Mouse (Mus musculus): ENCODE measurements at regions not wholly inside any gene's neighbourhood (a gene's known extent, or its start where the extent isn't known, plus 50 kb on each side); places are given as distances from the start of the nearest gene placed in this dataset.

- H3K4me2 ChIP-seq (ENCODE audit: low read depth, low read length), result no peak overlapping the region
- 44% methylated on average over 8 of the region's 8 CpGs for WGBS
- ATAC-seq, result no peak
Observed at GRCm38 (mm10) chr8:35235815-35236509, 529.6 kb upstream of the Gm19410 start.

GRCm38 (mm10) chr8:35237279-35237678 lies 528.3 kb upstream of the Gm19410 start:
- WGBS, result 70% methylated on average over 6 of the region's 6 CpGs
- H3K27me3 ChIP-seq (replicated peaks; ENCODE audit: control insufficient read depth, insufficient read depth, low read length), result no peaks in the 10 kb centered on the region
- H3K4me3 ChIP-seq (ENCODE audit: low read length), result no peak overlapping the region
- H3K4me2 ChIP-seq (ENCODE audit: low read depth, low read length), result no peak overlapping the region
- no peak overlapping the region for H3K27ac ChIP-seq (ENCODE audit: low read length)
- no peaks in the 10 kb centered on the region for H3K9me3 ChIP-seq (ENCODE audit: control insufficient read depth, low read length)
- no peak for ATAC-seq
- no peaks in the 10 kb centered on the region for H3K36me3 ChIP-seq (ENCODE audit: control insufficient read depth, insufficient read depth, low read length)
- H3K4me1 ChIP-seq (ENCODE audit: control insufficient read depth, insufficient read depth, low read length), result no peaks in the 10 kb centered on the region; the same call in 1 of the 2 replicates
- H3K9ac ChIP-seq (ENCODE audit: low read depth, low read length), result no peak overlapping the region

More at GRCm38 (mm10) chr8:35235815-35236509, 529.6 kb upstream of the Gm19410 start:
- H3K27me3 ChIP-seq (replicated peaks; ENCODE audit: control insufficient read depth, insufficient read depth, low read length), result no peaks in the 10 kb centered on the region
- no peak overlapping the region for H3K9ac ChIP-seq (ENCODE audit: low read depth, low read length)
- H3K4me1 ChIP-seq (ENCODE audit: control insufficient read depth, insufficient read depth, low read length), result no peaks in the 10 kb centered on the region; the same call in 1 of the 2 replicates
- H3K36me3 ChIP-seq (ENCODE audit: control insufficient read depth, insufficient read depth, low read length), result no peaks in the 10 kb centered on the region
- H3K4me3 ChIP-seq (ENCODE audit: low read length), result no peak overlapping the region
- no peaks in the 10 kb centered on the region for H3K9me3 ChIP-seq (ENCODE audit: control insufficient read depth, low read length)
- no peak overlapping the region for H3K27ac ChIP-seq (ENCODE audit: low read length)

DNA sequence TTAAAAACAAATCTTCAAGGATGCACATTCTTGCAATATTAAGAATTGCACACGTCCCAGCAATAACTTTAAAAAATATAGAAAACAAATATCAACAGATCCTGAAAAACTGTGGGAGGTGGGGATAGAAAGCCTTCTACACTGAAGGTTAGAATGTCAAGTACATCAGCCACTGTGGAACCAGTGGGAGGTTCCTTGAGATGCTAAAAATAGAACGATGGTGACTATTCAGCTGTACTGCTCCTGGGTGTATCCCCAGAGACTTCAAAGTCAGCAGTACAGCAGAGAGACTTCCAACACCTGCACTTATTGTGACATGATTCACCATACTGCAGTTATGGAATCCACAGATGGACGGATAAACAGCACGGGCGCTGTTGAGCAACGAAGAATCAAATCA lies 524.7 kb upstream of the Gm19410 start:
- no peak overlapping the region for H3K4me3 ChIP-seq (ENCODE audit: low read length)
- H3K4me1 ChIP-seq (ENCODE audit: control insufficient read depth, insufficient read depth, low read length), result no peaks in the 10 kb centered on the region
- WGBS, result 91% methylated on average over 6 of the region's 6 CpGs
- H3K27ac ChIP-seq (ENCODE audit: low read length), result no peak overlapping the region
- ATAC-seq, result no peak
- no peak overlapping the region for H3K9ac ChIP-seq (ENCODE audit: low read depth, low read length)
- H3K27me3 ChIP-seq (replicated peaks; ENCODE audit: control insufficient read depth, insufficient read depth, low read length), result no peaks in the 10 kb centered on the region
- H3K36me3 ChIP-seq (ENCODE audit: control insufficient read depth, insufficient read depth, low read length), result no peaks in the 10 kb centered on the region
- no peak overlapping the region for H3K4me2 ChIP-seq (ENCODE audit: low read depth, low read length)
- no peaks in the 10 kb centered on the region for H3K9me3 ChIP-seq (ENCODE audit: control insufficient read depth, low read length)

- Histone ChIP-seq H3K4me1 (ENCODE audit: control insufficient read depth, insufficient read depth, low read length) (no peaks in the 10 kb centered on the region), H3K4me2 (ENCODE audit: low read depth, low read length) (no peak overlapping the region), H3K9me3 (ENCODE audit: control insufficient read depth, low read length) (no peaks in the 10 kb centered on the region), H3K4me3 (ENCODE audit: low read length) (no peak overlapping the region), H3K27me3 (replicated peaks; ENCODE audit: control insufficient read depth, insufficient read depth, low read length) (no peaks in the 10 kb centered on the region), H3K27ac (ENCODE audit: low read length) (no peak overlapping the region), H3K36me3 (ENCODE audit: control insufficient read depth, insufficient read depth, low read length) (no peaks in the 10 kb centered on the region), H3K9ac (ENCODE audit: low read depth, low read length) (no peak overlapping the region)
- no peak for ATAC-seq
- 50% methylated on average over 11 of the region's 11 CpGs for WGBS
Observed at GRCm38 (mm10) chr8:35243555-35243954, 522.0 kb upstream of the Gm19410 start.

GRCm38 (mm10) chr8:35249747-35250375 lies 515.7 kb upstream of the Gm19410 start:
- H3K36me3 ChIP-seq (ENCODE audit: control insufficient read depth, insufficient read depth, low read length), result no peaks in the 10 kb centered on the region
- 78% methylated on average over 7 of the region's 7 CpGs for WGBS
- no peaks in the 10 kb centered on the region for H3K27me3 ChIP-seq (replicated peaks; ENCODE audit: control insufficient read depth, insufficient read depth, low read length)
- ATAC-seq, result no peak
- no peak overlapping the region for H3K27ac ChIP-seq (ENCODE audit: low read length)
- H3K4me2 ChIP-seq (ENCODE audit: low read depth, low read length), result no peak overlapping the region
- H3K9ac ChIP-seq (ENCODE audit: low read depth, low read length), result no peak overlapping the region
- H3K9me3 ChIP-seq (ENCODE audit: control insufficient read depth, low read length), result no peaks in the 10 kb centered on the region
- H3K4me3 ChIP-seq (ENCODE audit: low read length), result no peak overlapping the region
- no peaks in the 10 kb centered on the region for H3K4me1 ChIP-seq (ENCODE audit: control insufficient read depth, insufficient read depth, low read length)

GRCm38 (mm10) chr8:35250641-35251040 lies 514.9 kb upstream of the Gm19410 start:
- Histone ChIP-seq H3K9me3 (ENCODE audit: control insufficient read depth, low read length) (no peaks in the 10 kb centered on the region), H3K27ac (ENCODE audit: low read length) (no peak overlapping the region), H3K4me1 (ENCODE audit: control insufficient read depth, insufficient read depth, low read length) (no peaks in the 10 kb centered on the region), H3K9ac (ENCODE audit: low read depth, low read length) (no peak overlapping the region), H3K27me3 (replicated peaks; ENCODE audit: control insufficient read depth, insufficient read depth, low read length) (no peaks in the 10 kb centered on the region), H3K36me3 (ENCODE audit: control insufficient read depth, insufficient read depth, low read length) (no peaks in the 10 kb centered on the region), H3K4me3 (ENCODE audit: low read length) (no peak overlapping the region), H3K4me2 (ENCODE audit: low read depth, low read length) (no peak overlapping the region)
- WGBS, result 72% methylated on average over 4 of the region's 4 CpGs
- no peak for ATAC-seq

DNA sequence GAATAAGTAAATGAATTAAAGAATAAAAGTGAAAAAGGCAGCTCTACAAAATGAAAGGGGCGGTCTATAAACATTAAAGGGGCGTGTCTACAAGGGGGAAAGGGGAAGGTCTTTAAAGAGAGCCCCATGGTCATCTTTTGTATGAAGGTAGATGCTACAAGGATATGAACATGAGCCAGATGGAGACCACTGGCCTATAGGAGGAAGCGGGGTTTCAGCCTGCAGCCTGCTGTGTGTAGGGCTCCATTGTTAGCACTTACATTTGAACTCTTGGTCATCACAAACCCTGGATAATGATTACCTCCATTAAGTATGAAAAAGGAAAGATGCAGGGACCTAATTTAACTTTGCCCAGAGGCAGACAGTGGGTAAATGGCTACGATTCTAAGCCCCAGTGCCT lies 511.6 kb upstream of the Gm19410 start:
- no peaks in the 10 kb centered on the region for H3K4me1 ChIP-seq (ENCODE audit: control insufficient read depth, insufficient read depth, low read length)
- no peak overlapping the region for H3K9ac ChIP-seq (ENCODE audit: low read depth, low read length)
- no peak overlapping the region for H3K4me3 ChIP-seq (ENCODE audit: low read length)
- H3K27me3 ChIP-seq (replicated peaks; ENCODE audit: control insufficient read depth, insufficient read depth, low read length), result no peaks in the 10 kb centered on the region
- no peaks in the 10 kb centered on the region for H3K36me3 ChIP-seq (ENCODE audit: control insufficient read depth, insufficient read depth, low read length)
- H3K4me2 ChIP-seq (ENCODE audit: low read depth, low read length), result no peak overlapping the region
- ATAC-seq, result no peak
- 83% methylated on average over 4 of the region's 4 CpGs for WGBS
- H3K9me3 ChIP-seq (ENCODE audit: control insufficient read depth, low read length), result no peaks in the 10 kb centered on the region
- no peak overlapping the region for H3K27ac ChIP-seq (ENCODE audit: low read length)

GRCm38 (mm10) chr8:35255327-35255726 lies 510.3 kb upstream of the Gm19410 start:
- Histone ChIP-seq H3K9me3 (ENCODE audit: control insufficient read depth, low read length) (no peaks in the 10 kb centered on the region), H3K4me1 (ENCODE audit: control insufficient read depth, insufficient read depth, low read length) (no peaks in the 10 kb centered on the region), H3K27ac (ENCODE audit: low read length) (no peak overlapping the region), H3K4me3 (ENCODE audit: low read length) (no peak overlapping the region), H3K4me2 (ENCODE audit: low read depth, low read length) (no peak overlapping the region), H3K9ac (ENCODE audit: low read depth, low read length) (no peak overlapping the region), H3K36me3 (ENCODE audit: control insufficient read depth, insufficient read depth, low read length) (no peaks in the 10 kb centered on the region), H3K27me3 (replicated peaks; ENCODE audit: control insufficient read depth, insufficient read depth, low read length) (no peaks in the 10 kb centered on the region)
- ATAC-seq, result no peak
- WGBS, result 85% methylated on average over 2 of the region's 2 CpGs

- ATAC-seq, result no peak
- H3K9ac ChIP-seq (ENCODE audit: low read depth, low read length), result no peak overlapping the region
- WGBS, result 48% methylated on average over 4 of the region's 4 CpGs
- no peaks in the 10 kb centered on the region for H3K4me1 ChIP-seq (ENCODE audit: control insufficient read depth, insufficient read depth, low read length)
- H3K4me3 ChIP-seq (ENCODE audit: low read length), result no peak overlapping the region
- no peaks in the 10 kb centered on the region for H3K9me3 ChIP-seq (ENCODE audit: control insufficient read depth, low read length)
- H3K4me2 ChIP-seq (ENCODE audit: low read depth, low read length), result no peak overlapping the region
- H3K27me3 ChIP-seq (replicated peaks; ENCODE audit: control insufficient read depth, insufficient read depth, low read length), result no peaks in the 10 kb centered on the region
- H3K36me3 ChIP-seq (ENCODE audit: control insufficient read depth, insufficient read depth, low read length), result no peaks in the 10 kb centered on the region
- no peak overlapping the region for H3K27ac ChIP-seq (ENCODE audit: low read length)
Observed at GRCm38 (mm10) chr8:35256958-35257357, 508.6 kb upstream of the Gm19410 start.

Measured in intestine, embryonic 16.5 days (tissue).